Mouse (Mus musculus) thymus, adult 2 months (tissue): ENCODE results near the gene Prkaa1. TPM values are rescaled to one million over a fixed set of nuclear protein-coding genes. Genes with fewer than 3 reads are reported as not detected.
"Not testable (repeated sequence)": the region's sequence is repeated elsewhere in the genome, so short reads cannot be mapped to it uniquely, and the experiment has no call there.

Source experiments
- DNase-seq: peaks from one replicate; pipeline ENCODE4 v3.0.0; 2021
- H3K27ac ChIP-seq: fragments of 200-500 bp; 2 replicates; pipeline ENCODE4 v1.5.1; 2012; ENCODE audit warnings: low read length, control low read depth; ENCODE audit not compliant: control insufficient read depth, insufficient read depth
- H3K27me3 ChIP-seq: fragments of 200-500 bp; 2 replicates; pipeline ENCODE4 v1.6.1; 2012; ENCODE audit warnings: mild to moderate bottlenecking, low read length, moderate library complexity, mixed read lengths; ENCODE audit not compliant: control insufficient read depth, insufficient read depth
- H3K36me3 ChIP-seq: fragments of 200-500 bp; 2 replicates; pipeline ENCODE4 v1.6.1; 2012; ENCODE audit warnings: mild to moderate bottlenecking, low read length, moderate library complexity; ENCODE audit not compliant: control insufficient read depth, insufficient read depth
- H3K4me1 ChIP-seq: fragments of 200-500 bp; replicated peaks from 2 replicates; pipeline ENCODE4 v1.6.1; 2012; ENCODE audit warnings: low read length; ENCODE audit not compliant: control insufficient read depth, insufficient read depth
- H3K4me3 ChIP-seq: fragments of 200-500 bp; 2 replicates; pipeline ENCODE4 v1.5.1; 2012; ENCODE audit warnings: mild to moderate bottlenecking, low read length, control low read depth, moderate library complexity; ENCODE audit not compliant: control insufficient read depth, insufficient read depth
- CTCF ChIP-seq: fragments of 200-500 bp; IDR thresholded peaks from 2 replicates; pipeline ENCODE4 v1.5.1; 2012; ENCODE audit warnings: mild to moderate bottlenecking, control low read depth, low read length, moderate library complexity, borderline replicate concordance; ENCODE audit not compliant: control insufficient read depth, poor library complexity, insufficient read depth; ENCODE audit errors: extremely low read depth
- POLR2A ChIP-seq: fragments of 200-500 bp; IDR thresholded peaks from 2 replicates; pipeline ENCODE4 v1.6.1; 2012; ENCODE audit warnings: mild to moderate bottlenecking, low read length, control low read depth, moderate library complexity; ENCODE audit not compliant: control insufficient read depth, poor library complexity, insufficient read depth; ENCODE audit errors: extremely low read depth
- WGBS: fragments of 180-500 bp; shearing (Covaris S2); methylation state at CpG from one replicate; pipeline ENCODE4 v1.1.7; 2018; 5-methylcytosine and 5-hydroxymethylcytosine counted together
- polyA plus RNA-seq: library from polyadenylated mRNA; depleted of rRNA; stranded (reverse); fragments of >200 nt; gene quantifications from 2 replicates; pipeline ENCODE4 v1.2.3, GENCODE M21; 2012

The Prkaa1 gene
- polyA plus RNA-seq, 1 experiment: 4.7 TPM

DNA sequence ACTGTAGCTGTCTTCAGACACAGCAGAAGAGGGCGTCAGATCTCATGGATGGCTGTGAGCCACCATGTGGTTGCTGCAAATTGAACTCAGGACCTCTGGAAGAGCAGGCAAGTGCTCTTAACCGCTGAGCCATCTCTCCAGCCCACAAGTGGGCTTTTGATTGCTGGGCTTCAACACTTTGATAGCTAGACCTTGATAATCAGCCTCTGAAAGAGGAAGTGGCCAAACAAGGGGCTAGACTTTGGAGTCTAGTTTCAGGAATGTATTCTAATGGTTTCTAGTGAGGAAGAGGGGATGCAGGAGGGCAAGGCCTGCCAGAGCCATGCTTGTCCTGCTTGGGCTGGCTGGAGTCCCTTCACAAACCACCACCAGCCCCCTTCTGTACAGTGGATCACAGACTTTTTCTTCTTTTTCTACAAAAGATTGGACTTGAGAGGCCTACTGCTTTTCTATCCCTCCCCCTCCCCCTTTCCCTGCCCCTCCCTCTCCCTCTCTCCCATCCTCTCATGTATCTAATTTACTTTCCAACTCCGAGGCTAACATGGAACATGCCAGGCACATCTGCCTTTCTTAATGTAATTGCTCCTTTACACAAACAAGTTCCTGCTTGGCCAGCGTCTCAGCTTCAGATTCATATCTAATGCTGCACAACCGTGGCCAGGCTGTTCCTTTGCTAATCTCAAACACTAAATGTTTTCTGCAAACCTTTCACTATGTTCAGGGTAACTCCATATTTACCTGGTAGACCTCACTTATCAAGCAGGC is 15.3 kb upstream of the Prkaa1 start:
- TF ChIP-seq POLR2A: no peak
- no peak for TF ChIP-seq CTCF
- Histone ChIP-seq H3K4me3 (no peak overlapping the region), H3K27me3 (no peaks in the 10 kb centered on the region), H3K27ac (no peak overlapping the region), H3K36me3 (peaks cover 5% of the 10 kb centered on the region; the same call in 1 of the 2 replicates), H3K4me1 (no peaks in the 10 kb centered on the region)
- 60% methylated on average over 5 of the region's 5 CpGs for WGBS
- no peak for DNase-seq

- Histone ChIP-seq H3K27me3 (no peaks in the 10 kb centered on the region), H3K27ac (no peak overlapping the region), H3K36me3 (peaks cover 2% of the 10 kb centered on the region; the same call in 1 of the 2 replicates), H3K4me3 (no peak overlapping the region), H3K4me1 (no peaks in the 10 kb centered on the region)
- WGBS: 95% methylated on average over 12 of the region's 12 CpGs
- no peak for DNase-seq
- TF ChIP-seq POLR2A (no peak), CTCF (no peak)
These were observed 14.4 kb upstream of the Prkaa1 start for GRCm38 (mm10) chr15:5129111-5129805.

- H3K4me1 ChIP-seq: not testable (repeated sequence)
These were observed 12.6 kb upstream of the Prkaa1 start for GRCm38 (mm10) chr15:5130887-5131668.

GRCm38 (mm10) chr15:5133301-5133700 is 10.4 kb upstream of the Prkaa1 start:
- DNase-seq: no peak
- 95% methylated on average over 3 of the region's 3 CpGs for WGBS

More at GRCm38 (mm10) chr15:5130887-5131668, 12.6 kb upstream of the Prkaa1 start:
- H3K27me3 ChIP-seq, DNase-seq, H3K4me3 ChIP-seq, H3K27ac ChIP-seq, H3K36me3 ChIP-seq: not testable (repeated sequence)
- WGBS: 94% methylated on average over 14 of the region's 14 CpGs

DNA sequence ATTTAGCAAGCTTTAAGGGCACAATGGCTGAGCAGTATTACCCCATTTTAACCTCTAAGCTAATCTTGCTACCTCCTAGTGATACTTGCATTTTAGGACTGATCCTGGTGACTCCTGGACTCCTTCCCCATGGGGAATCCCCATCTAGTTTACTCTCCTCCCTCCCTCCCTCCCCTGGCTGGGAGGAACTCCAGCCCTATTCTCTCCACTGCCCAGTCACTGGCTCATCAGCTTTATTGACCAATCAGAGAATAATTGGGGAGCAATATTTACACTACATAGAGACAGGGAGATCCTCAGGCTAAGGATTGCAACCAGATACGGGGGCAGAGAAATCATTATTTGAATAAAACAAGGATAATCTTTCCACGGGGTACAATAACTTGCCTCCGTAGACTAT is 9.5 kb upstream of the Prkaa1 start:
- no peak for TF ChIP-seq POLR2A
- no peak for TF ChIP-seq CTCF
- H3K4me3 ChIP-seq: no peak overlapping the region
- WGBS: 91% methylated on average over 3 of the region's 3 CpGs
- H3K36me3 ChIP-seq: no peaks in the 10 kb centered on the region
- H3K27me3 ChIP-seq: no peaks in the 10 kb centered on the region
- H3K4me1 ChIP-seq: no peaks in the 10 kb centered on the region
- H3K27ac ChIP-seq: no peak overlapping the region
- DNase-seq: no peak

More at GRCm38 (mm10) chr15:5133301-5133700, 10.4 kb upstream of the Prkaa1 start:
- H3K27ac ChIP-seq: no peak overlapping the region
- no peaks in the 10 kb centered on the region for H3K4me1 ChIP-seq
- H3K36me3 ChIP-seq: no peaks in the 10 kb centered on the region
- TF ChIP-seq POLR2A (no peak), CTCF (no peak)
- H3K4me3 ChIP-seq: no peak overlapping the region
- no peaks in the 10 kb centered on the region for H3K27me3 ChIP-seq

- Histone ChIP-seq H3K4me3 (no peak overlapping the region), H3K36me3 (no peaks in the 10 kb centered on the region), H3K27ac (no peak overlapping the region), H3K4me1 (no peaks in the 10 kb centered on the region), H3K27me3 (no peaks in the 10 kb centered on the region)
- no peak for DNase-seq
- TF ChIP-seq CTCF: no peak
- TF ChIP-seq POLR2A: no peak
- 84% methylated on average over 8 of the region's 8 CpGs for WGBS
These were observed 8.6 kb upstream of the Prkaa1 start for GRCm38 (mm10) chr15:5134945-5135483.
